Mouse (Mus musculus) small intestine, adult 2 months (tissue): ENCODE measurements at regions not wholly inside any gene's neighbourhood (a gene's known extent, or its start where the extent isn't known, plus 50 kb on each side); places are given as distances from the start of the nearest gene placed in this dataset.

ENCODE experiments used
- CTCF ChIP-seq: fragments of 200-500 bp; IDR thresholded peaks from 2 replicates; pipeline ENCODE4 v1.5.1; 2012; ENCODE audit warnings: low read depth, mild to moderate bottlenecking, control low read depth, inconsistent platforms, low read length, moderate library complexity, mixed read lengths; ENCODE audit not compliant: insufficient replicate concordance, insufficient read length; ENCODE audit errors: extremely low read depth
- POLR2A ChIP-seq: fragments of 200-500 bp; IDR thresholded peaks from 2 replicates; pipeline ENCODE4 v1.6.1; 2012; ENCODE audit warnings: low read depth, mild to moderate bottlenecking, control low read depth, inconsistent platforms, low read length, moderate library complexity

DNA sequence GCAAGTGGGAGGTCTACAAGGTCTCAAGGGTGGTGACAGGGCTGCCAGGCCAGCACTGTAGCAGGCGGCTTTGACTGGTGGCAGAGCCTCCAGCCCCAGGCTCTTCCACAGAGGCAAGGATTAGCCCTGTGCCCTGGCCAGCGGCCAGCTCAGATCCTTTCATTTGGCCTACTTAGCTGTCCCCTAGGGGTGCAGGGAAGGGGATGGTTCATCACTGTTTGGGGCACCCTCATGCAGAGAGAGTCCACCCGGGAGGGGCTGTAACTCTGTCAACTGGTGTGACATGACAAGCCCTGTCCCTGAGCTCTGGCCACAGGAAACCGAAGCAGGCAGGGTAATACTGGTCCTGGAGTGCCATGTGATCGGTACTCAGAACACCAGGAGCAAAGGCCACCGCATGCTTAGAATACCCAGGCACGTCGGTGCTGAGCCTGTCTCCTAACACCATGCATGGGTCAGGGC lies 378.4 kb downstream of the Zfp536 start:
- TF ChIP-seq CTCF (no peak), POLR2A (no peak)
